Mouse (Mus musculus) spleen, adult 10 weeks (tissue): ENCODE data around the gene Pla2g15. TPM values are rescaled to one million over a fixed set of nuclear protein-coding genes. Genes with fewer than 3 reads are reported as not detected.

ENCODE experiments used
- polyA plus RNA-seq: library from polyadenylated mRNA; stranded (reverse); fragments of 350-450 nt; fragmentation: Illumina TruSeq; extraction: RNeasy Lipid Tissue Mini Kit (QIAGEN cat#74804); gene quantifications from one replicate; pipeline ENCODE4 v1.2.3, GENCODE M21; 2015; ENCODE audit warnings: low replicate concordance; ENCODE audit not compliant: insufficient read depth

Pla2g15 gene
- polyA plus RNA-seq: 32.9 TPM

DNA sequence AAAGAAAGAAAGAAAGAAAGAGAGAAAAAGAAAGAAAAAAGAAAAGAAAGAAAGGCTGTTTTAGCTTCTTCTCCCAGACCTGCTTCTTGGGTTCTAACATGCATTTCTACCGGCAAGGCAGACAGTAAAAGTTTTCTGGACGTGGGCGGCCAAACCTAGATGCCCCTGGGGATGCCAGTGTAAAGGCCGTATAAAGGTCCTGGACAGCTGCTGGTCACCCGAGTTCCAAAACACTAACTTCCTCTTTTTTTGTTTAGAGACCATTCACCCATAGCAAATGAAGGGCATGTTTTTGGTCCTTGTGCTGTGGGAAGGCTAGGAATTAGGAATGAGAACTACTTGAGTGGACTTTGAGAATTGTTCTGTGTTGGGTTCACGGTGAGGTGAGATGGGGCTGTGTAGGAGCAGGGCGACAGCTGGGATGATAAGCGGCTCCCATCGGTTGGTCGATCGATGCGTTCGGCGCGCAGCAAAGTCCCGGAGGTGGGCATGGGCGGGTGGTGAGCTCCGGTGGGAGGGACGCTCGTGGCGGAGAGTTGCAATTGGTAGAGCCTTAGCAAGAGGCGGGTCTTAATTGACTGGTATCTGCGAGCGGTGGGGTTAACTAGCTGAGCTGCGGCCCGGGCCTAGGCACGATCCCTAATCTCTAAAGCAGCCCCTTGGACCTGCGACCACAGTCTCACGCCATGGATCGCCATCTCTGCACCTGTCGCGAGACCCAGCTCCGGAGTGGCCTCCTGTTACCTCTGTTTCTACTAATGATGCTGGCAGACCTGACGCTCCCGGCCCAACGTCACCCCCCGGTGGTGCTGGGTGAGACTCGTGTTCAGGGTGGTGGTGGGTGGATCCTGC, at the start of gene Pla2g15:
Gene Pla2g15, plus strand, starts transcription at position 599 of the 852 bp plus-strand sequence.

DNA sequence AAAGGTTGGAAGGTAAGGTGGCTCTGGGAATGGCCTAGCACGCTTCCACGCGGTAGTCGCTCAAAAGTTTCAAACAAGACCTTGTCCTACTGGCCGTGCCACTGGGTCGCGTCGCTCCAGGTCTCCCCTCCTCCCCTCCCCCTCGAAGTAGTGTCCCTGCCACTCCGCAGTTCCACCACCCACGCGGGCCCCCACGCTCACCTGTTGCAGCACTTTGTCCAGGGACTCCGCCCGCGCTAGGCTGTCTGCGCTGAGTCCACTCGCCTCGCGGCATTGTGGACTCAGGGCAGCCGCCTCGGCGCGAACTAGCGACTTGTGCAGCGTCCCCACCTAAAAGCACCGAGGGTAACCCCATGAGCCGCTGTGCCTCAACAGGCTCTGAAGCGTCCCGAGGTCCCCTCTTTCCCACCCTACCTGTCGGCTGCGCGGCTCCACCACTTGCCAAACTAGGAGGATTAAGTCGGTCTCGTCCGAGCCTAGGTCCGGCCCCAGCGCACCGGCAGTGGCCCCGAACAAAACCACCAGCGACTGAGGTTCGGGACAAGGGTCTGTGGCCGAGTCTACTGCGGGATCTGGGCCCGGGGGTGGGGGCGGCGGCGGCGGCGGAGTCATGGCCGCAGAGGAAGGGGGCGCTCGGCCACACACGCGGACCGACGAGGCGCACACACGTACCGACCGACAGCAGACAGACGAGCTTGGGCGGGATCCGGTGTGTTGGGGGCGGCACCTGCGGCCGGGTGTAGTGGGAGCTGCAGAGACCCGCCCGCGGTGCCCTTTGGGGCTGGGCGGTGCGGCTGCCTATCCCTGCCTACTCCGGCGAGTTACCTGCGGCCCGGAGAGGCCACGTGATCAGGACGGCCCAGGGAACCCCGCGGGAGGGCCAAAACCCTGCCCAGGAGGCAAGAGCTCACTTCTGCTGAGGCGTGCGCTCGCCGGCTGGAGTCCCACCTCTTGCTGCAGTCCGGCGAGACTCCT, 13.8 kb upstream of the Pla2g15 start, which contains the start of gene Esrp2:
Gene Esrp2, minus strand, starts transcription at position 819 of the 975 bp plus-strand sequence.

DNA sequence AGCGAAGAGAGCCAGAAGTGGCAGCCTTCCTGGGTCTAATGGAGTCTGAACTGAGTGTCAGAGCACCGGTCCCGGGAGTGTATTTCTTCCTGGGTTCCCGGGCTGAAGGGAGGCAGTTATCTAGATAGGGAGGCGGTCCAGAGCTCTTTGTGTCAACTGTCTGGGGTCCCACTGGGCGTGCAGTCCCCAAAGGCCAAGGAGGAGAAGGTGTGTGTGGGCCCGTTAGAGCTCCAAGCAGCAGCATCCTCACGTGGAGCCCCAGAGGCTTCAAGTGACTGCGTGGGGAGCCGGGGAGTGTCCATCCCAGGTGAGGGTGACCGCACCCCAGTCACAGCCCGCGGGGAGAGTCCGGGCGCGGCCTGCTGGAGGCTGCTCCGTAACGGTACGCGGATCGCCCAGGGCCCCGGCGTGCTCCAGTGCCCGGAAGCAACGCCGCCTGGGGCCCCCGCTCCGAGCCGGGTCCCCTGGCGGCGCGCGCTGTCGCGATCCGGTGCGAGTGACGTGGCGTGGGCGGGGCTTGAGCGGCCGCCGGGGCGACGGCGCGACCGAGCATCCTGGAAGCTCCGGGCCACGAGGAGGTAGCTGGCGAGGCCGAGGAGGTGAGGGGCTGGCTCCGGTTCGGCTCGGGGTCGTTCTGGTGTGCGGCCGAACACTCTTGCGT, 18.3 kb downstream of the Pla2g15 start, which contains the start of gene Slc7a6:
Gene Slc7a6, plus strand, starts transcription at position 502 of the 661 bp plus-strand sequence.

DNA sequence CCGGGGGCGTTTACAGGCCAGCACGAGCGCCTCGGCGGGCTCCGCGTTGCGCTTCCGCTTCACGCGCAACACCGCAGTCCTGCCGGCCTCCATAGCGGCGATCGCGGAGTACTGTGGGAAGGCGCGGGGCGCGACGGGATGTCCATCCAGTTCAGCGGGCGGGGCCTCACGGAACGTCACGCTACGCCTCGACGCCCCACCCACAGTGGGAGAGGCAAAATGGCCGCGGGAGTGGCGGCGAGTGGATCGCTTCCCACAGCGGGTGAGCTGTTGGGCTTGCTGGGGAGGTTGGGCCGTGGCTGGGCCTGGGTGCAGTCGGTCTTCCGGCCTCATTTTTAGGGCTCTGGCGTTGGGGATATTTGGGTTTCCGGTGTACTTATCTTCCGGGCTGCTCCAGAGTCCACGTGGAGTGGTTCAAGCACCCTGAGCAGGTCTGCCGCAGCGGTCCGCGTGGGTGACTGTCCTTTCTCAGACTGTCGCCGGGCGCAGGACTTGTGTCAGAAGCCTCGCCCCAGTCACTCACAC, 60.7 kb downstream of the Pla2g15 start, which contains the start of the genes Slc7a6os and Prmt7:
Gene Slc7a6os, minus strand, starts transcription at position 115 of the 525 bp plus-strand sequence.
Gene Prmt7, plus strand, starts transcription at position 116 of the 525 bp plus-strand sequence.

Other genes with a start within 250 kb of the Pla2g15 start
- 11.7 TPM for gene Pskh1, start 250.0 kb upstream of the Pla2g15 start, polyA plus RNA-seq
- 3.9 TPM for gene Ctrl, start 216.5 kb upstream of the Pla2g15 start, polyA plus RNA-seq
- gene Psmb10, start 212.0 kb upstream of the Pla2g15 start, polyA plus RNA-seq: 35.5 TPM
- 1.4 TPM for gene Lcat, start 207.0 kb upstream of the Pla2g15 start, polyA plus RNA-seq
- gene Slc12a4, start 184.3 kb upstream of the Pla2g15 start, polyA plus RNA-seq: 10.7 TPM
- gene Dpep3, start 171.0 kb upstream of the Pla2g15 start, polyA plus RNA-seq: 0.22 TPM
- 16.9 TPM for gene Dus2, start 159.1 kb upstream of the Pla2g15 start, polyA plus RNA-seq
- gene Dpep2nb, start 144.4 kb upstream of the Pla2g15 start, polyA plus RNA-seq: not detected
- gene Ddx28, start 138.5 kb upstream of the Pla2g15 start, polyA plus RNA-seq: 6.9 TPM
- gene Nfatc3, start 91.6 kb upstream of the Pla2g15 start, polyA plus RNA-seq: 110 TPM
- 0.06 TPM for gene Esrp2, start 13.4 kb upstream of the Pla2g15 start, polyA plus RNA-seq
- 27.4 TPM for gene Slc7a6, start 18.5 kb downstream of the Pla2g15 start, polyA plus RNA-seq
- gene Slc7a6os, start 60.5 kb downstream of the Pla2g15 start, polyA plus RNA-seq: 79.5 TPM
- 20.2 TPM for gene Prmt7, start 60.5 kb downstream of the Pla2g15 start, polyA plus RNA-seq
- 0.50 TPM for gene Smpd3, start 187.6 kb downstream of the Pla2g15 start, polyA plus RNA-seq